Mouse (Mus musculus) adrenal gland, postnatal 4 days (tissue): ENCODE measurements around the gene March6. TPM values are rescaled to one million over a fixed set of nuclear protein-coding genes. Genes with fewer than 3 reads are reported as not detected.

Experiments
- DNase-seq, 2 experiments: peaks; one replicate each; pipeline ENCODE4 v3.0.0; 2021 to 2022; ENCODE audit warnings: low spot score in 2 of 2, mixed read lengths in 2 of 2
- total RNA-seq, 2 experiments: library from RNA; stranded (reverse); gene quantifications; 2 replicates each; pipeline ENCODE4 v1.2.3; 2021

Gene March6
- total RNA-seq, 2 experiments from 2014 or later, result 114 to 120 TPM

GRCm38 (mm10) chr15:31417796-31418685, 112.8 kb downstream of the March6 start:
- DNase-seq, result no peak

- DNase-seq, result no peak
Measured at GRCm38 (mm10) chr15:31417409-31417795, 113.5 kb downstream of the March6 start.

GRCm38 (mm10) chr15:31415181-31415580, 115.7 kb downstream of the March6 start:
- no peak for DNase-seq

DNA sequence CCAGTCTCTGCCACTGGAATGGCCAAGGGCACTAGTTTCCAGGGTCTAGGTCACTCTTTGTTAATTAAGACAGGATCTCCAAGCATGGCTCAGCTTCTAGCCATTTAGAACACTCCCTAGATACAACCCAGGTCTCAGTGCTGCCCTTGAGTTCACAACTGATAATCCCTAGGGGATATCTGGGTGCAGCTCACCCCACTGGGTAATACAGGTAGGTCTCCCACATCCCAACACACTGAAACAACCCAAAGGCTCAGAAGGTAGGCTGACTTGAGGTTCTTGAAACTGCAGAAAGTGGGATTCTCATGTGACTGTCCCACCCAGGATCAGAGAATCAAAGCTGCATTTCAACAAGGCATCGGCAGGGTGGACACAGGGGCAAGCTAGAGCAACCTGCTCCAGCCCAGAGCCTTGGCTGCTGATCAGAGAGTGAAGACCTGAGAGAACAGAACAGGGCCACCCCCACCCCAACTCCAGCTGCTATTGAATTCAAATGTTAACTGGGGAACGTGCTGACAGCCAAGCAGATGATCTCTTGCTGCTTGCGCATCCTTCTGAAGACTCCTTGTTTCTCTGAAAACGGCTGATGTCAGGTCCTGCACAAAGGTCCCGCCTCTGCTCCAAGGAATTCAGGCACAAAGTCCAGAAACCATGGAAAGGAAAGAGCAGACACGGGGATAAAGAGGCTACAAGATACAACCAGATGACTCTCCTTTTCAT, 116.5 kb downstream of the March6 start:
- DNase-seq, result no peak

- no peak for DNase-seq
Measured at GRCm38 (mm10) chr15:31413662-31414061, 117.2 kb downstream of the March6 start.

- DNase-seq, result no peak
Measured at GRCm38 (mm10) chr15:31412933-31413332, 117.9 kb downstream of the March6 start.

- no peak for DNase-seq
Measured at GRCm38 (mm10) chr15:31412436-31412835, 118.4 kb downstream of the March6 start.

DNA sequence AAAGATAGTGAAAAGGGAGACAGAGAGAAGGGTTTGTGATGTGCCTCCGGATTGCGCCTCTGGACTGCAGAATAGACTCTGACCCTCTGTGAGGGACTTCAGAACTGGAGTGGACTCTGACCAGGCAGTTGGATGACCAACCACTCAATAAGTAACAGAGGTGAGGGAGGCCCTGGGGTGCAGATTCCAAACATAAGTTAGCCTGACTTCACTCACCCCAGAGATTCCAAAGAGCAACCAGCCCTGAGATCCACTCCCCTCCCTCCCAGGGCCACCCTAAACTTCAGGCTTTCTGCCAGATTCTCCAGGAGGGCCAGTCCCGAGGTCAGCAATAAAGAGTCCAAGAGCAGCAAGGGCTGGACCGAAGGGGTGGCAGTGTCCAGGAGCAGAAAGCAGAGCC, 123.4 kb downstream of the March6 start:
- DNase-seq, result no peak

DNA sequence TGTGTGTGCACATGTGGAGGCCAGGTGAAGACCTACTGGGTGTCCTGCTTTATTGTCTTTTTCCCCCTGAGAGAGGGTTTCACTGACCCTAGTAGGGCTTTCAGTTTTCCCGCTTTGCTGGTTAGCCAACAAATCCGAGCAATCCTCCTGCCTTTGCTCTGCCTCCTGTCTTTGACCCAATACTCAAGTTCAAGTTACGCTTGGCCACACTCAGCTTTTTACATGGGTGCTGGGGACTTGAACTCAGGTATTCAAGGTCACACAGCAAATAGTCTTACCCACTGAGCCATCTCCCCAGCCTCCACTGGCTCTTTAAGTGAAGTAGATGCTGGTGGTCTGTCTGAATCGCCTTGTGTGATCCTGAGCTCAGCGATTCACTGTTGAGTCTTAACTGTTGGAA, 124.0 kb downstream of the March6 start:
- no peak for DNase-seq

Other genes with a start within 250 kb of the March6 start
- 1 to 10 TPM; 2.1 to 5.5 TPM for gene Ankrd33b, start 163.3 kb downstream of the March6 start, total RNA-seq
- 1 to 10 TPM; 2.2 to 3.8 TPM for gene Ropn1l, start 77.3 kb downstream of the March6 start, total RNA-seq
- 100 to 1,000 TPM; 103 to 106 TPM for gene Cmbl, start 34.3 kb upstream of the March6 start, total RNA-seq
- 100 to 1,000 TPM; 310 to 330 TPM for gene Cct5, start 70.8 kb upstream of the March6 start, total RNA-seq
- 10 to 100 TPM; 17.1 to 17.4 TPM for gene Fam173b, start 70.8 kb upstream of the March6 start, total RNA-seq